Mouse (Mus musculus) forebrain, embryonic 13.5 days (tissue): ENCODE data around the gene Sobp. TPM values are rescaled to one million over a fixed set of nuclear protein-coding genes. Genes with fewer than 3 reads are reported as not detected.

ENCODE experiments used
- ATAC-seq: fragments of 200-750 bp; cut with Nextera tagmentation; 2 replicates; pipeline ENCODE4 v1.8.0; 2017
- H3K27ac ChIP-seq: fragments of 300-500 bp; sonication (generic); 2 replicates; pipeline ENCODE4 v1.5.1; 2015; ENCODE audit warnings: inconsistent platforms, mild to moderate bottlenecking, moderate library complexity
- H3K27me3 ChIP-seq: fragments of 300-500 bp; sonication (generic); 2 replicates; pipeline ENCODE4 v1.6.1; 2015; ENCODE audit warnings: mild to moderate bottlenecking, inconsistent platforms
- H3K36me3 ChIP-seq: fragments of 300-500 bp; sonication (generic); 2 replicates; pipeline ENCODE4 v1.6.1; 2015; ENCODE audit warnings: mild to moderate bottlenecking, inconsistent platforms; ENCODE audit not compliant: poor library complexity, severe bottlenecking
- H3K4me1 ChIP-seq: fragments of 300-500 bp; sonication (generic); 2 replicates; pipeline ENCODE4 v1.6.1; 2015; ENCODE audit warnings: inconsistent platforms
- H3K4me2 ChIP-seq: fragments of 300-500 bp; sonication (generic); 2 replicates; pipeline ENCODE4 v1.6.1; 2015; ENCODE audit warnings: inconsistent platforms, mild to moderate bottlenecking, moderate library complexity
- H3K4me3 ChIP-seq: fragments of 300-500 bp; sonication (generic); 2 replicates; pipeline ENCODE4 v1.5.1; 2015; ENCODE audit warnings: mild to moderate bottlenecking, inconsistent platforms
- H3K9ac ChIP-seq: fragments of 300-500 bp; sonication (generic); 2 replicates; pipeline ENCODE4 v1.6.1; 2015; ENCODE audit warnings: mild to moderate bottlenecking, inconsistent platforms
- H3K9me3 ChIP-seq: fragments of 300-500 bp; sonication (generic); replicated peaks from 2 replicates; pipeline ENCODE4 v1.6.1; 2016; ENCODE audit warnings: inconsistent platforms
- WGBS: fragments of 180-500 bp; shearing (Covaris S2); methylation state at CpG from one replicate; pipeline ENCODE4 v1.1.7; 2015; 5-methylcytosine and 5-hydroxymethylcytosine counted together
- polyA plus RNA-seq: library from polyadenylated mRNA; unstranded; fragments of >200 nt; fragmentation: Nextera tagmentation; extraction: Ambion mirVana; gene quantifications from 2 replicates; pipeline ENCODE4 v1.2.1, GENCODE M21; 2015

Sobp gene
- polyA plus RNA-seq, 1 experiment from 2014 or later = 9.3 TPM

- no peaks in the 10 kb centered on the region; the same call in 1 of the 2 replicates for H3K36me3 ChIP-seq
- H3K4me2 ChIP-seq = no peak overlapping the region
- H3K4me3 ChIP-seq = no peak overlapping the region
- H3K4me1 ChIP-seq = peaks cover 41% of the 10 kb centered on the region
- ATAC-seq = peak; percentile 62
- no peak overlapping the region for H3K27ac ChIP-seq
- 70% methylated on average over 10 of the region's 10 CpGs for WGBS
- peaks cover 34% of the 10 kb centered on the region for H3K27me3 ChIP-seq
- H3K9me3 ChIP-seq = no peaks in the 10 kb centered on the region
- no peak overlapping the region for H3K9ac ChIP-seq
Measured at GRCm38 (mm10) chr10:43023454-43024194, 150.7 kb downstream of the Sobp start.

- no peak overlapping the region for H3K27ac ChIP-seq
- peak overlapping the region; percentile 55 for H3K4me3 ChIP-seq
- H3K9me3 ChIP-seq = no peaks in the 10 kb centered on the region
- peaks cover 31% of the 10 kb centered on the region for H3K4me1 ChIP-seq
- ATAC-seq = peak; percentile 3; the same call in 1 of the 2 replicates
- peak overlapping the region; percentile 97 for H3K4me2 ChIP-seq
- peaks cover 34% of the 10 kb centered on the region for H3K27me3 ChIP-seq
- 3% methylated on average over 29 of the region's 29 CpGs for WGBS
- peak overlapping the region; percentile 73 for H3K9ac ChIP-seq
- no peaks in the 10 kb centered on the region; the same call in 1 of the 2 replicates for H3K36me3 ChIP-seq
Measured at GRCm38 (mm10) chr10:43022190-43022761, 152.1 kb downstream of the Sobp start.

GRCm38 (mm10) chr10:43021512-43022116 lies 152.7 kb downstream of the Sobp start:
- H3K27me3 ChIP-seq = peaks cover 34% of the 10 kb centered on the region
- H3K9ac ChIP-seq = peak overlapping the region; percentile 73
- H3K4me3 ChIP-seq = peak overlapping the region; percentile 55
- H3K27ac ChIP-seq = no peak overlapping the region
- H3K4me1 ChIP-seq = peaks cover 24% of the 10 kb centered on the region
- under 1% methylated on average over 63 of the region's 69 CpGs for WGBS
- ATAC-seq = peak; percentile 42; the same call in 1 of the 2 replicates
- no peaks in the 10 kb centered on the region for H3K9me3 ChIP-seq
- peak overlapping the region; percentile 97 for H3K4me2 ChIP-seq
- H3K36me3 ChIP-seq = no peaks in the 10 kb centered on the region; the same call in 1 of the 2 replicates

- H3K27ac ChIP-seq = no peak overlapping the region
- H3K9me3 ChIP-seq = no peaks in the 10 kb centered on the region
- 5% methylated on average over 34 of the region's 35 CpGs for WGBS
- peaks cover 34% of the 10 kb centered on the region for H3K27me3 ChIP-seq
- no peak for ATAC-seq
- no peaks in the 10 kb centered on the region; the same call in 1 of the 2 replicates for H3K36me3 ChIP-seq
- peak overlapping the region; percentile 97 for H3K4me2 ChIP-seq
- peaks cover 21% of the 10 kb centered on the region for H3K4me1 ChIP-seq
- peak overlapping the region; percentile 73 for H3K9ac ChIP-seq
- peak overlapping the region; percentile 55 for H3K4me3 ChIP-seq
Measured at GRCm38 (mm10) chr10:43021017-43021416, 153.3 kb downstream of the Sobp start.

- no peak for ATAC-seq
- Histone ChIP-seq H3K9me3 (no peaks in the 10 kb centered on the region), H3K36me3 (no peaks in the 10 kb centered on the region; the same call in 1 of the 2 replicates), H3K9ac (no peak overlapping the region), H3K27ac (no peak overlapping the region), H3K27me3 (no peaks in the 10 kb centered on the region), H3K4me2 (no peak overlapping the region), H3K4me1 (no peaks in the 10 kb centered on the region), H3K4me3 (no peak overlapping the region)
- WGBS = 91% methylated on average over 5 of the region's 5 CpGs
Measured at GRCm38 (mm10) chr10:43014782-43015181, 159.5 kb downstream of the Sobp start.

- Histone ChIP-seq H3K27me3 (no peaks in the 10 kb centered on the region), H3K9ac (no peak overlapping the region), H3K27ac (no peak overlapping the region), H3K4me2 (no peak overlapping the region), H3K36me3 (no peaks in the 10 kb centered on the region), H3K4me3 (no peak overlapping the region), H3K4me1 (no peaks in the 10 kb centered on the region), H3K9me3 (no peaks in the 10 kb centered on the region)
- ATAC-seq = no peak
- WGBS = 82% methylated on average over 4 of the region's 4 CpGs
Measured at GRCm38 (mm10) chr10:43014358-43014757, 160.0 kb downstream of the Sobp start.

- no peak overlapping the region for H3K9ac ChIP-seq
- H3K27me3 ChIP-seq = no peaks in the 10 kb centered on the region
- H3K4me1 ChIP-seq = peaks cover 3% of the 10 kb centered on the region
- WGBS = 69% methylated on average over 11 of the region's 11 CpGs
- no peak overlapping the region for H3K27ac ChIP-seq
- no peaks in the 10 kb centered on the region for H3K9me3 ChIP-seq
- no peaks in the 10 kb centered on the region for H3K36me3 ChIP-seq
- no peak overlapping the region for H3K4me2 ChIP-seq
- no peak for ATAC-seq
- no peak overlapping the region for H3K4me3 ChIP-seq
Measured at GRCm38 (mm10) chr10:43008116-43008515, 166.2 kb downstream of the Sobp start.

GRCm38 (mm10) chr10:43006534-43006933 lies 167.8 kb downstream of the Sobp start:
- Histone ChIP-seq H3K27ac (no peak overlapping the region), H3K27me3 (no peaks in the 10 kb centered on the region), H3K36me3 (no peaks in the 10 kb centered on the region), H3K9ac (no peak overlapping the region), H3K4me3 (no peak overlapping the region), H3K4me1 (peaks cover 12% of the 10 kb centered on the region), H3K9me3 (no peaks in the 10 kb centered on the region), H3K4me2 (no peak overlapping the region)
- ATAC-seq = no peak
- WGBS = 83% methylated on average over 4 of the region's 4 CpGs

GRCm38 (mm10) chr10:43005677-43006076 lies 168.7 kb downstream of the Sobp start:
- no peak for ATAC-seq
- WGBS = 88% methylated on average over 7 of the region's 7 CpGs
- no peak overlapping the region for H3K9ac ChIP-seq

GRCm38 (mm10) chr10:43005031-43005430 lies 169.3 kb downstream of the Sobp start:
- 84% methylated on average over 4 of the region's 4 CpGs for WGBS
- H3K4me2 ChIP-seq = no peak overlapping the region
- H3K9ac ChIP-seq = no peak overlapping the region
- ATAC-seq = no peak
- peaks cover 12% of the 10 kb centered on the region for H3K4me1 ChIP-seq
- no peak overlapping the region for H3K4me3 ChIP-seq
- no peaks in the 10 kb centered on the region for H3K9me3 ChIP-seq
- no peaks in the 10 kb centered on the region for H3K27me3 ChIP-seq
- no peak overlapping the region for H3K27ac ChIP-seq
- H3K36me3 ChIP-seq = no peaks in the 10 kb centered on the region

More at GRCm38 (mm10) chr10:43005677-43006076, 168.7 kb downstream of the Sobp start:
- no peaks in the 10 kb centered on the region for H3K9me3 ChIP-seq
- H3K27me3 ChIP-seq = no peaks in the 10 kb centered on the region
- H3K27ac ChIP-seq = no peak overlapping the region
- no peak overlapping the region for H3K4me3 ChIP-seq
- H3K36me3 ChIP-seq = no peaks in the 10 kb centered on the region
- H3K4me1 ChIP-seq = peaks cover 12% of the 10 kb centered on the region
- no peak overlapping the region for H3K4me2 ChIP-seq

- Histone ChIP-seq H3K4me2 (no peak overlapping the region), H3K27ac (no peak overlapping the region), H3K36me3 (no peaks in the 10 kb centered on the region), H3K9me3 (no peaks in the 10 kb centered on the region), H3K4me3 (no peak overlapping the region), H3K9ac (no peak overlapping the region), H3K27me3 (no peaks in the 10 kb centered on the region), H3K4me1 (peaks cover 12% of the 10 kb centered on the region)
- ATAC-seq = no peak
- WGBS = 92% methylated on average over 16 of the region's 16 CpGs
Measured at GRCm38 (mm10) chr10:43004174-43004734, 170.1 kb downstream of the Sobp start.

- H3K4me2 ChIP-seq = no peak overlapping the region
- H3K4me1 ChIP-seq = peaks cover 12% of the 10 kb centered on the region
- no peaks in the 10 kb centered on the region for H3K9me3 ChIP-seq
- no peak overlapping the region for H3K27ac ChIP-seq
- 64% methylated on average over 5 of the region's 5 CpGs for WGBS
- no peak overlapping the region for H3K4me3 ChIP-seq
- H3K36me3 ChIP-seq = no peaks in the 10 kb centered on the region
- H3K27me3 ChIP-seq = no peaks in the 10 kb centered on the region
- no peak overlapping the region for H3K9ac ChIP-seq
- no peak for ATAC-seq
Measured at GRCm38 (mm10) chr10:43003466-43003757, 170.9 kb downstream of the Sobp start.
